Mouse (Mus musculus) bone marrow macrophage, adult 2 months (primary cell): Measurements from ENCODE around the gene Ccdc88a. TPM values are rescaled to one million over a fixed set of nuclear protein-coding genes. Genes with fewer than 3 reads are reported as not detected.
A peak's percentile ranks its signal among the peaks of the same experiment; 100 is the strongest.

Experiments
- H3K27ac ChIP-seq: 2 replicates; pipeline ENCODE4 v1.5.1; 2012; ENCODE audit warnings: low read depth, low read length; ENCODE audit not compliant: insufficient read depth
- H3K4me1 ChIP-seq: 2 replicates; pipeline ENCODE4 v1.6.1; 2012; ENCODE audit warnings: low read length; ENCODE audit not compliant: control insufficient read depth, insufficient read depth
- H3K4me3 ChIP-seq: 2 replicates; pipeline ENCODE4 v1.5.1; 2012; ENCODE audit warnings: mild to moderate bottlenecking, low read length, moderate library complexity; ENCODE audit not compliant: insufficient read depth
- CTCF ChIP-seq: IDR thresholded peaks from 2 replicates; pipeline ENCODE4 v1.5.1; 2012; ENCODE audit warnings: low read depth, mild to moderate bottlenecking, low read length, moderate library complexity
- POLR2A ChIP-seq: IDR thresholded peaks from 2 replicates; pipeline ENCODE4 v1.6.1; 2012; ENCODE audit warnings: mild to moderate bottlenecking, low read depth, low read length, borderline replicate concordance
- polyA plus RNA-seq: library from polyadenylated mRNA; stranded (reverse); fragments of >200 nt; gene quantifications from 2 replicates; pipeline ENCODE4 v1.2.4, GENCODE M21; 2012; ENCODE audit not compliant: missing spikeins, insufficient read depth, insufficient read length

Ccdc88a gene
- polyA plus RNA-seq, 1 experiment = 23.5 TPM

DNA sequence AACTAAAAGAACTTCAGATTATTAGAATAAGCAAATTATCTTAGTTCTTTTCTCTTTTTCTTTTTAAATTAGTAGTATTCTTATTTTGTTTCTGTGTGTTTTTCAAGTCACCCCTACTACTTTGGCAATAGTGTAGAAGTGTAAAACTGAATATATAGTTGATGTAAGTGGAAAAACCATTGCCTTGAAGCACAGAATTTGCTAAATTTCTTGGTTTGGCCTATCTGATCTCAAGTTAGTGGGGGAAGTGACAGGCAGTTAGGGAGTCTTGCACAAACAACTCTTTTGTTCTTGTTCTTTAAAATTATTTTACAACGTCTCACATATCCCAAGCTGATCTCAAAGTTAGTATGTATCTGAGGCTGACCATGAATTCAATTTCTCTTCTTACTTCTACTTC, 57.6 kb downstream of the Ccdc88a start:
- peaks cover 9% of the 10 kb centered on the region for H3K4me1 ChIP-seq
- H3K27ac ChIP-seq = no peak overlapping the region
- H3K4me3 ChIP-seq = no peak overlapping the region
- TF ChIP-seq POLR2A (no peak), CTCF (no peak)

DNA sequence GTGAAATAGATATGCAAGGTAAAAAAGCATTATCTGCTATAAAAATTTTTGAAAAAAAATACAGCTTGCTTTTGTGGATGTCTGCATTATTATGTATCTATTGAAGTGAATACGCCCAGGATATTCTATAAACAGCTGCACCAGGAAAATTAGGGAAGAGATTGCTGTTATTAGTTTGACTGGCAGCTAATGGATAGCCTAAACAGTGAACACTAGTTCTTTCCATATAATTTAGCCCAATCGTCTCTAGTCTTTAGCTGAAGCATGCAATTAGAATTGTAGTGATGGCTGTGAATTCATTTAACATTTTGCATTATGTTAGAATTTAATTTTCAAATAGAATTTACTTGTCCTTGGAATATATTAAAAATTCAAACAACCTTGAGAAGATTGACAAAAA, 75.3 kb downstream of the Ccdc88a start:
- no peak for TF ChIP-seq CTCF
- no peak for TF ChIP-seq POLR2A
- Histone ChIP-seq H3K27ac (no peak overlapping the region), H3K4me1 (no peaks in the 10 kb centered on the region), H3K4me3 (no peak overlapping the region)

DNA sequence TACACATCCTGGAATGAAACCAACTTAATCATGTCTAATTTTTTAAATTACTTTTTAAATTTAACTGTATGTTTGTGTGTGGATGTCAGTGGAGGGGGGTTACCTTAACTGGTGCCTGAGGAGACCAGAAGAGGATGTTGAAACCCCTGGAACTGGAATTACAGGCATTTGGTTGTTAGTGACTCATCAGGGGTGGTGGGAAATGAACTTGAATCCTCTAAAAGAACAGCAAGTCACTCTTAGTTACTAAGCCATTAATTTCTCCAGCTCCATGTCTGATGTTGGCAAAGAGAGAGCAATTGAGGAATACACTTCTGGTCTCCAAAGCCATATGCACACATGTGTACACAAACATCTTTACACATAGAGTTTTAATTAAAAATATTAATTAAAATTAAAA, 101.2 kb downstream of the Ccdc88a start:
- TF ChIP-seq CTCF (no peak), POLR2A (no peak)

DNA sequence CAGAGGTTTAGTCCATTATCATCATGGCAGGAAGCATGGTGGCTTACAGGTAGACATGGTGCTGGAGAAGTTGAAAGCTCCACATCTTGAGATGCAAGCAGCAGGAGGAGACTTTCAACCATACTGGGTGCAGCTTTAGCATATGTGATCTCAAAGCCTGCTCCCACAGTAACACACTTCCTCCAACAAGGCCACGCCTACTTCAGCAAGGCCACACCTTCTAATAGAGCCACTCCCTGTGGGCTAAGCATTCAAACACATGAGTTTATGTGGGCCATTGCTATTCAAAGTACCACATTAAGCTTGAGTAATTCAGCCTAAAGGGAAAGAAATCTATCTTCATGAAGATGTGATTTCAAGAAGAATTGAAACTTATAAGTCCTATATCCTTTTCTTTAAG, 119.7 kb downstream of the Ccdc88a start:
- Histone ChIP-seq H3K27ac (no peak overlapping the region), H3K4me3 (no peak overlapping the region), H3K4me1 (peaks cover 2% of the 10 kb centered on the region)
- TF ChIP-seq CTCF (no peak), POLR2A (no peak)

More for the DNA sequence above, 101.2 kb downstream of the Ccdc88a start:
- peaks cover 2% of the 10 kb centered on the region; the same call in 1 of the 2 replicates for H3K4me1 ChIP-seq
- no peak overlapping the region for H3K27ac ChIP-seq
- H3K4me3 ChIP-seq = no peak overlapping the region

DNA sequence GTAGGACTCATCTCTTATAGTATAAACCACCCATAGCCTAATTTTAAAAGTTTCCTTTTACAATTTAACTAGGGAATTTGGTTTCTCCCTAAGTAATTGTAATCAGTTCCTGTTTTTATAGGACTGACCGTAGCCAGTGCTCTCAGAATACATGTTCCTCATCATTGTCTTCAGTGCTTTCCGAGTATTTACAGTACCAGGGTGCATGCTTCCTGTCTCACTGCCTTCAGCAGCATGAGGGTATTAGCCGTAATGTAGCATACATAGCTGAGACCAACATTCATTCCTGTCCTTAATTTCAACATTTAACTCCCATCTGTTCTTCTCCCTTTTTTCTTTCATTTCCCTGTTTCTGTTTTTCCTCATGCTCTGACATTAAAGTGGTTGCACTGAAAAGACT, 123.5 kb downstream of the Ccdc88a start:
- H3K4me3 ChIP-seq = no peak overlapping the region; the same call in 1 of the 2 replicates
- H3K4me1 ChIP-seq = peaks cover 10% of the 10 kb centered on the region
- H3K27ac ChIP-seq = peak overlapping the region; percentile 62
- no peak for TF ChIP-seq CTCF
- no peak for TF ChIP-seq POLR2A

DNA sequence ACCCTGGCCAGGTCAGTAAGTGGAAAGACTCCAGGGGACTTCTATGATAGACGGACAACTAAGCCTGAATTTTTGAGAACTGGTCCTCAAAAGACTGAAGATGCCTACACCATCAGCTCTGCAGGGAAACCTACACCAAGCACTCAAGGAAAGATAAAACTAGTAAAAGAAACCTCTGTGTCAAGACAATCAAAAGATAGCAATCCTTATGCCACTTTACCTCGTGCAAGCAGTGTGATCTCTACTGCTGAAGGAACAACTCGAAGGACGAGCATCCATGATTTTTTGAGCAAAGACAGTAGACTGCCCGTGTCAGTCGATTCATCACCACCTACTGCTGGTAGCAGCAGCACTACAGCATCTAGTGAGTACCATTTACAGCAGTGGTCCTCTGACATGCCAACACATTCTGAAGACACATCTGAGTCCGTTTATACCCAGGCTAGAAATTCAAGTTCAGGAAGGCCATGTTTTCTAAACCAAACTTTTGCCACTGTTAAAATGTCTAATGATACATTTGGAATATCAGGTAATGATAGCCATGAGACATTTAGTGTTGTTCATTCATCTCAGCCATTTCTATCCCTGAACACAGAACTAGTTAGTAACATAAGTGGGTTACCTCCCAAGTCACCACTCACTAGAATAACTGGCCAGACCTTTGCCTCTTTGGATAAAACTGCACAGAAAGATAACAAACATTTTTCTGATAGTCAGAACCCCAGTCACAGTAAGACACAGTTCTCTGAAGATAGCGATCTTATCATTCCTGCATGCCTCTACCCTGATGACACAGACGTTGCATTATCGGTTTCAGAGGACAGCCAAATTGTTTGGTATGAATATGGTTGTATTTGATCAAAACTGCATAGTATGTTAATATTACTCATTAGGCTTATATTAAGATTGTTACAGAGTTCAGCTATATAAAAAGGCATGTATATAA, 130.8 kb downstream of the Ccdc88a start:
- no peak overlapping the region for H3K27ac ChIP-seq
- no peak for TF ChIP-seq POLR2A
- TF ChIP-seq CTCF = no peak
- H3K4me3 ChIP-seq = no peak overlapping the region
- peaks cover 5% of the 10 kb centered on the region for H3K4me1 ChIP-seq

DNA sequence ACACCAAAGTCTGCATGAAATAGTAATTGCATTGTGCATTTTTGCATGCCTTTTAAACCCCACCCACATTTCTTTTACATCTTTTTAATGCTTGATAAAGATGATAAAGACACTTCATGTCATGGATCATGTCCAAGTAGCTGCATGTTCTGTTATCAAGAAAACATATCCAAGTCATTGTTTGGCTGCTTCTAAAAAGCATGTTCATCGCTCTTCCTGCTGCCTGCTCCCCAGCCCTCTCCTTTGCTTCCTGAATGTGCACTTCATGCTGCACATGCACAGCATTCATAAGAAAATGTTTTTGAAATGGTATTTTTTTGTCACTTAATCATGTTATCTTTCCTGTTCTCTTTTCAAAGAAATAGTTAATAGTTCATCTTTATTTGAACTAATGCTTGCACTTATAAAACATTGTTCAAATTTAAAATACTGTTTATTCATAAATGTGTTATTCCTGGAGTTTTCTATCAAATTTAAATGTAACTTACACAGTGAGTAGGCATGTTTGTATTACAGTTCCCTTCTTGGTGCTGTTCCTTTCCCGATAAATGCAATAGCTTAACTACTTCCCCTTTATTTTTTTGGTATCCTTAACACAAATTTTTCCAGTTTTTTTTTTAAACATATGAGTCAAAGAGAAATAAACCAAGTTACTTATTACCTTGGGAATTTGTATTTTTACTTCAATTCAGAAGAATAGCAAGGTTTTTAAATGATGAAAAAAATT, 131.6 kb downstream of the Ccdc88a start:
- TF ChIP-seq POLR2A (no peak), CTCF (no peak)
- no peak overlapping the region for H3K4me3 ChIP-seq
- peaks cover 5% of the 10 kb centered on the region for H3K4me1 ChIP-seq
- H3K27ac ChIP-seq = peak overlapping the region; percentile 57

DNA sequence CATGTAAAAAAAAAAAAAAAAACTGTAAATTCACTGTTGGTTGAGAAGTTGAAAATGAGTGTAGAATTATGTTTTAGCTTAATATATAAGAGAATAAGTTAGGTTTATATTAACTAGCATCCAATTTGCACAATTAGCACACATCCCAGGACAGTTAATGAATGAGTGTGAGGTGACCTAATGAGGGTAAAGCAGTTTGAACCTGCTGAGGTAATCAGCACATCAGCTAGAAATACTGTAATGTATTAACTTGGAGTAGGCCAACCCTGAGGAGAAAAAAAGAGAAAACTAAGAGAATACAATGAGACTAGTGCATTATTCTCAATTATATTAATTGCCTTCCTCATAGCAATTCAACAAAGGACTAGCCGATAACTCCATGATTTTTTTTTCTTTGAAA, 136.0 kb downstream of the Ccdc88a start:
- no peak for TF ChIP-seq CTCF
- no peak for TF ChIP-seq POLR2A
- H3K4me1 ChIP-seq = peaks cover 12% of the 10 kb centered on the region

DNA sequence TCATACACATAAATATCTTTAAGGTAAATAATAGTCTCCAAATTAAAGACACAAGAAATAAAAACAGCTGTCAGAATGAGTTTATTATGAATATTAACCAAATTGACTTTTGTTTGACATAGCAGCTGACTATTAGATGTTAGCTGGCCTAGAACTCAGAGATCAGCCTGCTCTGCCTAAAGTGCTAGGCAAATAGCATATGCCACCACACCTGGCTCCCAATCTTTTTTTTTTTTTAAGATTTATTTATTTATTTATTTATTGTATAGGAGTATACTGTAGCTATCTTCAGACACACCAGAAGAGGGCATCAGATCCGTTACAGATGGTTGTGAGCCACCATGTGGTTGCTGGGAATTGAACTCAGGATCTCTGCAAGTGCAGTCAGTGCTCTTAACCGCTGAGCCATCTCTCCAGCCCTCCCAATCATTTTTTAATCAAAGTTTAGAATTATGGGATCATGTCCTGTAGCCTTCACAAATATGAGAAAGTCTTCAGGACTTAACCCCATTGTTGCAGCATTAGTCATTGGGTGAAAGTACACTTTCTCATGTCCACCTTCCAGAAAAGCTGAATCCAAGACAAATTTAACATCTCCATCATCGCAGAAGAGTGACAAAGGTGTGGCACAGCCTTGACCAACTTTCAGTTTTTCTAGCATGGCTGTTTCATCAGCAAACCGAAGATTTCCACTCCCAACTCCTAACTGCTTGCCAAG, 139.5 kb downstream of the Ccdc88a start:
- no peak overlapping the region for H3K4me3 ChIP-seq
- TF ChIP-seq POLR2A (no peak), CTCF (no peak)
- peaks cover 7% of the 10 kb centered on the region for H3K4me1 ChIP-seq
- H3K27ac ChIP-seq = no peak overlapping the region

More for the DNA sequence above, 136.0 kb downstream of the Ccdc88a start:
- Histone ChIP-seq H3K27ac (no peak overlapping the region), H3K4me3 (no peak overlapping the region)

DNA sequence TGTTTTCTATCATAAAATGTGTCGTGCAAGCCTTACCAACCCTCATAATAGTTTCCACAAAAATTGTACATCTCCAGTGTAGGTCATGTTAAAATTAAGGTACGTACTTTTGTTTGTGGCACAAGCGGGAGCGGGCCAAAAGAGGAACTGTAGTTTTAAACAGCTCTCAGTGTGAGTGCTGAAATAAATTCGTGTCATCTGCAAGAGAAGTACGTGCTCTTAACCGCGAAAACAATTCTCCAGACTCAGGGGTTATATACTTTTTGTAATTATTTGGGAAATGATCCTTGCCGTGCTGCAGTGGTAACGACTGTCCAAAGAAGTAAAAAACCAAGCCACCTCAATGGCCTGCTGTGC, 140.8 kb downstream of the Ccdc88a start:
- Histone ChIP-seq H3K4me3 (peak overlapping the region; percentile 83), H3K4me1 (peaks cover 7% of the 10 kb centered on the region), H3K27ac (peak overlapping the region; percentile 86)
- TF ChIP-seq POLR2A (no peak), CTCF (no peak)
